Mouse (Mus musculus): ENCODE measurements around the gene Mterf2.

Mterf2 gene

DNA sequence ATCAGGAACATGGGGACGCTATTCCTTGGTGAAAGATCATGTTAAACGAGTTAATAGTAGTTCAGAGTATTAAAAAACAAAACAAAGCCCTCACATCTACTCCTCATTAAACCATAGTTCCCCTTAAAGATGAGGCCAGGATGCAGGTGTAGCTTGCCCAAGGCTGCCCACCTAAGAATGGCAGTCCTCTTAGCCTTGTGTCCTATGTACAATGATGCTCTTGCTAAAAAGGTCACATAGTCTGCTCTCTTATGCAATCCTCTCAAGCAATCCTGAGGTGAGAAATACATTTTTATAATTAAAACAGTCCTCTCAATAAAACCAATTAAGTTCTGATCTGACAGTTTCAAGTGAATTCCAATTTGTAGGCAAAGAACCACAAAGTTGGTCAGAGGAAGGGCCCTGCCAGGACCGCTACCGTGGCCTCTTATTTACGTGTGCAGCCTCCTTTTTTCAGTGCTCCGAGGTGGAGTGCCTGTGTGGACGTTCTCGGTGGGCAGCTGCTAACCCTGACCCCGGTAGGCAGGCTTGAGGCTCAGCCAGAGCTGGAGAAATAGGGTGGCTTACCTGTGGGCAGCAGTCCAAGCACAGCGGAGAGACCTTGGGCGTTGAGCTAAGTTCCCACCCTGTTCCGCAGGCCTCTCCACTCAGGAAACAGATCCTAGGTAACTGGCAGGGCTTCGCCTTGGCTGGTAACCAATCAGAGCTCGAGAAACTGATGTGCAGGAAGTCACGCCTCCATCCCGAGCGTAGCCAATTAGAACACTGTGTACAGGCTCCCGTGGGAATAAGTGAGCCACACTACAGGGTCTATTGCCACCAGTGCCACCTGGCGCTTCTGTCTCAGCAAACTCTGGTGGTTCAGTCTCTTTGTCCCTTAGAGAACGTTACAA is at the start of gene Mterf2:
Mterf2 (minus strand) TSS at position 633 of the 893 bp plus-strand sequence.
- peak; percentile 86 for DNase-seq

DNA sequence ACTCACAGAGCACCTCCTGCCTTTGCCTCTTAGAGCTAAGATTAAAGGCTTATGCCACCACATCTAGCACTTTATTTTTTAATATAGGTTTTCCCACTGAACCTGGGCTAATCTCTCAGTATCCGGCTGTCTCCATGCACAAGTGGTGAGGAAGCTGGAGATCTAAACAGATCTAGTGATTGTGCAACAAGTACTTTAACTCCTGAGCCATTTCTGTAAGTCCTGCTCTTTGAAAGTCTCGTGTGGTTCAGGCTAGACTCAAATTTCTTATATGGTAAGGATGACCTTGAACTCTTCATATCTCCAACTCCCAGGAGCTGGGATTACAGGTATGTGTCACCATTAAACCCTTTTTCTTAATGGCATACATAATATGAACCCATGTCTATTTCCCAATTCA is 48.8 kb upstream of the Mterf2 start:
- no peak for DNase-seq

DNA sequence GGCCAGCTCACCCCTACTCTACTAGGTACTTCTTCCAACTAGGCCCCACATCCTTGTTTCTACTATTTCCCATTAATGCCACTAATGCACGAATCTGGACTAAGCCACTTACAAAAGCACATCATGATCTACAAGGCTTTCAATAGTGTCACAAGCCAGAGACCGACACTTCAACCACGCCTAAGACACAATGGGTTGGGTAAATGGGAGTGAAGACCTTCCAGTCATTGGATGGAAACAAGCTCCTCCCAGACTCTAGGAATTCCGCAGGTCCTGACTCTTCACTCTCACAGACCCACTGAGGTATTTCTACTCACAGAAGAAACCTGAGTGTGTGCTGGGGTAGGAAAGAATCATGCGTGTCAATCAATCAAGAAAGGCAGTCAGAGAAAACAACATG is 37.5 kb upstream of the Mterf2 start:
- no peak for DNase-seq

DNA sequence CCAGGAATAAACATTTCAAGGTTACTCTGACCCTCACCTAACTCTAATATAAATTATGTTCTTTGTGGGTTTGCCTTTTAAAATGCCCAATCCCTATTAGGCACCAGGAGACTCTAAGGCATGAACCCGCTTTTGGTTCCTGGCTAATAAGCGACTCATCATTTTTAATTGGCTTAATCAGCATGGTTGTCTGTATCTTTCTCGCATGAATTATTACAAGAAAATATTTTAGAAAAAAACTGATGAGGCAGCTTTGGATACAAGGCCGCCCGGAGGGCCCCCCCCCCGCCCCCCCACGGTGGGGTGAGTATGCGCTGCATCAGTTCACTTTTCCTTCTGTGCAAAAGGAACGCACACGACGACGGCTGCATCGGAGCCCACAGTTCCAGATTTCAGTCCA is 37.0 kb upstream of the Mterf2 start:
- DNase-seq = no peak

DNA sequence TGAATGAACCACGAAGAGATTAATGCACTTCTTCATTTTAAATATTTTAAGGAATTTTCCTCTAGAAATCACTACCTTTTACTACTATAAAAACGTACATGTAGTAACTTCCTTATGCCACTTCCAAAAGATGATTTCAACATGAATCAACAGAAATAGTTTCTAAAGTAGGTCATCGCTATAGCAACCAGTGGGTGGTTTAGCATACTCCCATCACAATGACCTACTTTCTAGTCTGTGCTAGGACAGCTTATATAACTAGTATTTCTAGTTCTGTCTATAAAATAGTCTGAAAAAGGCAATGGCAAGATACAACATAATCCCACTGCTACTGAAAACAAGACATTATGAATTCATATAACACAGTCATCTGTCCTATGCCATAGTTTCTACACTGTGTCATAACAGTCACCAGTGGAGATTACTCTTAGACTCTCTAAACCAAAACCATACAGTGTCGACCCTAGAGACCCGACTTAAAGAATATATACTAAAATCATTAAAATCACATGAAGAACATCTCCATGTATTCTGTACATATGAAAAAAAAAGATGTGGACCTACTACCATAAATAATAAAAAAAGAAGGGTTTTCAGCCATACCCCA is 34.0 kb upstream of the Mterf2 start:
- DNase-seq = no peak

DNA sequence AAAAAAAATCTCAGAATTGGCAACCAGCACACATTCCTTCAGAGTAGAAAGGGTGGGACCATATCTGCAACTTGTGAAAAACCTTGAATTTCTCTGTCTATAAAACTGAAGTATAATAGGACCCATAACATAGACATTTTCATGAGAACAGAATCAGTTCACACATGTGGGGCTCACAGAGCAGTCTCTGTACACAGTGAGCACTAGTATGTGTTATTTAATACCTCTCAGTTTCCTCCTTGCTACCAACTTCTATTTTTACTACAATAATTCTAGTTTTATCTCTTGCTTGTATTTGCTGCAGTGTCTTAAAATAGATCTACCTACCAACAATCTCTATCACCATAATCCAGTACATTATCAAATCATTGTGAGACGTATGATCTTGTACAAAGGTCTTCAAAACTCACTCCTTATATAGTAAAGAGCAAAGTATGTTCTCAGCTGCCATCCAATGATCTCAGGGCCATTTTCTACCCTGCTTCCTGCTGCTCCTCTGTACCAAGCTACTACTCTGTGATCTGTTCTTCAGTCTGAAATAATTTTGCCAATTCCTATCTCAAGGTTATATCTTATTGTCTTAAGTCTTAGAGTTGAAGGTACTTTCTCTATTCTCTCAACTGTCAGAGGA is 32.3 kb upstream of the Mterf2 start:
- no peak for DNase-seq

DNA sequence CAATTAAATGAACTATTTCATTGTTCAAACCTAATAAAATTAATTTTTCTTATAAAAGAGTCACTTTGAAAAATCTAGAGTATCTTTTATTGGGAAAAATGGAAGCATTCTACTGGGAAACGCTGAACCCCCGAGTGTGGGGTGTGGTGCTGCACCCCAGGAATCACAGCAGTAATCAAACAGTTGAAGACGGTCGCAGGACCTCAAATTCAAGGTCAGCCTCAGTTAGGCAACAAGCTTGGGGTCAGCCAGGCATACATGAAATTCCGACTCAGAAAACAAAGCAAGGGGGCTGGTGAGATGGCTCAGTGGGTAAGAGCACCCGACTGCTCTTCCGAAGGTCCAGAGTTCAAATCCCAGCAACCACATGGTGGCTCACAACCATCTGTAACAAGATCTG is 29.6 kb upstream of the Mterf2 start:
- no peak for DNase-seq

DNA sequence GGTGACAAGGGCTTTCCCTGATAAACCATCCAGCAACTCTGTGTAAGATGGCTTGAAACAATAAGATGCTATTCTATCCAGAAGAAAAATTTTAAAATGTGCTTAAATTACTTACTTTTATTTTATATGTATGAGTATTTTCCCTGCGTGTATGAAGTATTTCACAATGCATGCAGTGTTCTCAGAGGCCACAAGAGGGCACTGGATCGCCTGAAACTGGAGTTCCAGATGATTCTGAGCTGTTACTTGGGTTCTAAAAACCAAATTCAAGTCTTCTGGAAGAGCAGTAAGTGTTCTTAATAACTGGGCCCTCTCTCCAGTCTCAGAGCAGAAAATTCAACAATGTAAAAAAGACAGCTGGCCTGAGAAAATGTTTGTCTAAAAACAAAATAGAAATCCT is 26.4 kb upstream of the Mterf2 start:
- peak; percentile 85 for DNase-seq

DNA sequence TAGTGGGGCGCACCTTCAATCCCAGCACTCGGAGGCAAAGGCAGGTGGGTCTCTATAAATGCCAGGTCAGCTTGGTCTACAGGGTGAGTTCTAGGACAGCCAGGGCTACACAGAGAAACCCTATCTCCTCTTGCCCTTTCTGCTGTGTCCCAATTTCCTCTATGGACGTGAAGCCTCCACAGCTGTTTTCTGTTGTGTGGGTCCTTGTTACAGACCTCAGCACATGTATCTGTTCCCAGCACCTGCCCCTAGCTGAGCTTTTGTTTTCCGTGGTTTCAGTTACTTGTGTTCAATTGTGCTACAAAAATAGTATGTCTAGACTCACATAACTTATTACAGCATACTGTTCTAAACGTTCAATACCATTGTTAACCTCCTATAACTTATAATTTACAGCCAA is 21.4 kb upstream of the Mterf2 start:
- no peak for DNase-seq

DNA sequence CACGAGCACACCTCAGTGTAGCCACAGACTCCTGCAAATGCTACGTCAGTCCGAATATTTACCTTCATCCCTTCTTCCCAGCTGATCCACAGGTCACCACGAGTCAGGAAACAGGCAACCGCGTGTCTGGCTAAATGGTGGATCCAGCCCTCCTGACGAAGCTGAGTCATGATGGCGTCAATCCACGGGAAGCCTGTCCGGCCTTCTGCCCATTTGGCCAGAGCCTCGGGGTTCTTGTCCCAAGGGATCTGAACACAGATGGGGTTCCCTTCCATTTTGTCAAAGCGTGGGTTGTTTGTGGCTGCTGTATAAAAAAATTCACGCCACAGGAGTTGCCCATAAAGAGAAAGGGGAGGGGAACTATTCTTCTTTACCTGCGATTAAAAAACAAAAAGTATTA is 18.5 kb upstream of the Mterf2 start:
- no peak for DNase-seq

DNA sequence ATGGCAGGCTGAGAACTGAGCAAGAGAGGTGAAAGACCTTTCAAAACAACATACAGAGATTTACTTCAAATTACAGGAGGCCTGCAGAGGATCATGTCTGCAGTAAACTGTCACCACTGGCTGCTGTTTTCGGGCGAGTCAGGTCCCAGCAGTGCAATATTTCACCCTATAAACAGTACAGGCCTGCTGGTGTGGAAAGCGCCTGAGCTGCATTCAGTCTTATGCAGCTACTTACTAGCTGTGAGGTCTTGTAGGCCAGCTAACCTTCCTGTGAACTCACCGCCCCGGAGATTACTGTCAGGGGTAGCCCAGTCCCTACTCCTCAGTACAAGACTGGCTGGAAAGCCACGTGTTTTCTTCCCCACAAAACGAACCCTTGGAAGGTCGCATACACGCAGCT is 13.6 kb upstream of the Mterf2 start:
- DNase-seq = no peak

DNA sequence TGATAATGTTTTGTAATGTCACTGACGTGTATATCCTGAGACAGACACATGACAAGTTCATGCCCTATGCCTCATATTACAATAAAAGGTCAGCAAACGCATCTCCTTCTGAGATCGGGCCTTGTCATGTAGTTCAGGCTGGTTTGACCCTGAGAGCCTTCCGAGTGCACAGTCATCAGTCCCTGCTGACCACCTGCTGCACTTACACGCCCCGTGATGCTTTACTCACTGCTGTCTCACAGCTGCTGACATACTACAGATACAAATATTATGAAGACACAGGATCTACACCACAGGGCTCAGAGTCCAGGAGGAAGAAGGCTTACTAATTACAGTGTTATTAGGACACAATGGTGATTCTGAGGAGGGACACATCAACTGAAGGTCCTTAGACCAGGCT is 8.7 kb upstream of the Mterf2 start:
- no peak for DNase-seq

DNA sequence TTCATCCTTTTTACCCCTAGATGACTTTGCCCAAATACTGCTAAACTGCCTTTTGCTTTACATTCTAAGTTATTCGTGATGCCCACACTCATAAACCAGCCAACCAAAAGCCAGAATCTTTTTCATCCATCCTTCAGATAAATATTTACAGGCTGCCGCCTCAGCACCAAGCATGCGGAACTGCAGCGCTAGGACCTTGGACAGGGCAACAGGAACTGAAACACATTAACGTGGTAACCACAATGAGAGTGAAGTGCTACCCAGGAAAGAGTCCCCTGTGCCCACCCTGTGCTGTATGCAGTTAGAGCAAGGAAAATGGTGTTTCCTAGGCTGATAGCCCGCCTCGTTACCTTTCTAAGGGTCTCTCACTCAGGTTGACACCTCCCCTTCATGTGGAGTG is 626 bp upstream of the Mterf2 start:
- peak; percentile 48 for DNase-seq

DNA sequence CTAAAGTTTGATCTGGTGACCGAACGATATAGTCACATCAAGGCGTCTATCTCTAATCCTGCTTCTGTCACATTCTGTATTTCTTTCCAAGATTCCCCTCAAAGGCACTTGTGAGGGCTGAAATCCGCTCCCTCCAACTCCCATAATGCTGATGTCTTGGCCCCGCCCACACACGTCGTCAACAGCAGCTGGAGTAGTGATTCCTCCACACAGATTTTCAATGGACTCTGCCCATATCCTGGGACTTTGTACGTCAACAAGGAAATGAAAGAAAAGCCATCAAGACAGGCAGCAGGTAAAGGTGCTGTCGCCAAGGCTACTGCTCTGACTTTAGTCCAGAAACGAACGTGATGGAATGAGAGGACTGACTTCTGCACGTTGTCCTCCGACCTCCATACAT is 2.6 kb downstream of the Mterf2 start:
- DNase-seq = no peak

DNA sequence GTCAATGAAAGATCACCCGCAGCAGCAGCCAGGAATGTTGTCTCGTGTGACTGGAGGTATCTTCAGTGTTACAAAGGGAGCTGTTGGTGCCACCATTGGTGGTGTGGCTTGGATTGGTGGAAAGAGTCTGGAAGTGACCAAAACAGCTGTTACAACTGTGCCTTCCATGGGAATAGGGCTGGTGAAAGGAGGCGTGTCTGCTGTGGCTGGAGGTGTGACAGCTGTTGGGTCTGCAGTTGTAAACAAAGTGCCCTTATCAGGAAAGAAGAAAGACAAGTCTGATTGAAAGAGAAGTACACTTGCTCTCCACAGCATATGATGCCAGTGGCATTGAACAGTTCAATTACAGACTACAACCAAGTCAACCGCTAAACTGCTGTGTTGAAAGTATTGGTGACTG is 13.4 kb downstream of the Mterf2 start:
- no peak for DNase-seq

DNA sequence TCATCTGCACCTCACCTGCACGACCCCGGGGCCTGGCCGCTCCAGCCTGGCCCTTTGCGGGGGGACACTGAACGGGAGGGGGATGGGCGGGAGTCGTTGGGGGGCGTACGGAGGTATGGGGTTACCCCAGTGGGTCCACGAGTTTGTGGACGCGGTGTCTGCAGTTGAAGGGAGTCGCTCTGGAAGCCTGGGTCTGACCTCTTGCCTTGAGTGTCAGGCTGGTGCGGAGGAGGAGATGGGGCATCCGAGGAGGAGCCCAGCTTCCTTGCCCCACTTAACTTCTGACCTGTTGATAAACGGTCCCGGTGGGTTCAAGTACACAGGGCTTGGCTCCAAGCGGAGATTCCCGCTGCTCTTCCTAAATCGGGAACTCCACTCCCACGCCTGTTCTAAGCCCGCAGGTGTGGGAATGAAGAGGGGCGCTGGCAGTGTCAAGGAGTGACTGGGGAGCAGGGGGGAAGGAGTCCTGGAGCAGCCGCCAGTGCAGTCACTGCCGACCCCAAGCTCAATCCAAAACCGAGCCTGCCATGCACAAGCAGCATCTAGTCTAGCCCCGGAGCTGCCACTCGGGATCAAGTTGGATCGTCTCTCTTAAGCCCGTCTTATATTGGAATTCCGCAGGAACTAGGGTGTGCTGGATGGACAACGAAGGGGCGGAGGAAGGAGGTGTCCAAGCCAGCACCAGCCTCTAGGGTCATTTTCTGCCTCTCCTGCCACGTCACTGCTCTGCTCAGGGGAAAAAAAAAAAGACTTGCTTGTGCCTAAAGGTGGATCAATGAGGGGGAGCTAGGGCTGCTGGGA is 24.5 kb downstream of the Mterf2 start:
- DNase-seq = peak; percentile 46

DNA sequence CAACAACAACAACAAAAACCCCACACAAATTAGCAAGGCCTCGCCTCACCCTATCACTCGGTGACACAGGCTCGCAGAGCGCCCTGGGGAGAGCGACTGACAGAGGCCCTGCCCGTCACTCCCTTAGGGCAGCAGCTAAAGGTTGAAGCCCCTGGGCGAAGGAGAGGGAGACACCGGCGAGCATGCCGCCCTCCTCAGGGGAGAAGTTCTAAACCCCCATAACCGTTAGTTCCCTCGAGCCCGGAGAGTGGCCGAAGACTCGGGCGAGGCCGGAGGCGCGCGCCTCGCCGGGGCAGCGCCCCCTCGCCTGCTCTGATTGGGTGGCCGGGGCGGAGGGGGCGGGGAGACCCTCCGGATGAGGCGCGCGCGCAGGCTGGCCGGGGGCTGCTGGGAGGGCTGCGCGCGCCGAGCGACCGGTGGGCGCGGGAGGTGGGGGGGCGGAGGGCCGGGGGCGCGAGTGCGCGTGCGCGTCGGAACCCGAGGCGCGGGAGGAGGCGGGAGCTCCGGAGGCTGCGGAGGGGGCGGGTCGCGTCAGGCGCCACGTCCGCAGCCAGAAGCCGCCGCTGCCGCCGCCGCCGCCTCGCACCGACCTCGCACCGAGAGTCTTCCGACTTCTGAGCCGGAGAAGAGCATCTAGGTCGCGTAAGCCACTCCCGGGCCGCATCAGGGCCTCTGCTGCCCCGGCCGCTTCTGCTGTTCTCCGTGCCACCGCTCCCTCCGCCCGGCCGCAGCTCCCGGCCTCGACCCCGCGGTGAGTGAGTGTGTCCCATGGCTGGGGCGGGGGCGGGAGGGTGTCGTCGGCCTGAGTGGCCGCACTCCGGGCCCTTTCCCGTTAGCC is 25.4 kb downstream of the Mterf2 start, which contains the start of the genes Fhl4 and Tmem263:
Fhl4 (minus strand) TSS at position 249 of the 838 bp plus-strand sequence.
Tmem263 (plus strand) TSS at position 381 of the 838 bp plus-strand sequence.
- peak; percentile 96 for DNase-seq

DNA sequence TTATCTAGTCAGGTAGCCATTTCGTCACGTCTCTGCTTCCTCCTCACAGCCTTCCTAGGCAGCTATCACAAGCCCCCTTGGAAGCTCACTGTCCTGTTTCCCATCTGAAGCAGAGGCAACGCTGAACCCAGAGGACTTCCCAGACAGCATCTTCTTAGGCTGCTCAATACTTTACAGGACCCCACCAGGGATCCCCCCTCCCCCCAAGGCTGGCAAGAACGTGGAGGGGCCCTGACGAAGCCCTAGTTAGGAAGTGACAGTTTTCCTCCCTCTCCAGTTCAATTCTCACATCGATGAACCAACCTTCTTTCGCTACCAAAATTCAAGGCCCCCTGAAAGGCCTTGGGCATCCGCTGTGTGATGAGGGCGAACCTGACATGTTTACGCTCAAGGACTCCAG is 26.0 kb downstream of the Mterf2 start:
- peak; percentile 61 for DNase-seq

DNA sequence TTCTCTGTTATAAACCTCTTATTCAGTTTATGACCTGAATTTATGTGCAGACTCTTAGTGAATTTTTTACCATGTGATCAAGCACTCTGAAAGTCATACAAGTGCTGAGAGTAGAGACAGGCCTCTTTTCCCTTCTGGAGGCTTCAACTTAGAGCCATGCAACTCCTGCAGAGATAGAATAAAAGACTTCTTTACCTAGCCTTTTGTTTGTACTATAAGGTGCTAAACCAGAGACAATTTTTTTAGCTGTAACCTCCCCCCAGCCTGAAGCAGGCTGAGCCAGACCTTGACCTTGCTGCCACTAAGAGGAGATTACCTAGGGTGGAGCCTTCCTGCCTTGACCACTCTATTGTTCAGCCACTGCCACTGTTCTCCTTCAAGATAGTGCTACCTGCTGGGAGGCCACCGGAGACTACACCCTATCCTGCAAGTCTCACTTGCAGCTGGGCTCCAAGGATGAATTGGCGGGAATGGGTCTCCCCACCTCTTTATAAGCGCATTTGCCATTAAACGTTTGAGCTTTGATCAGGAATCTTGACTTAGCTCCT is 56.1 kb downstream of the Mterf2 start:
- no peak for DNase-seq

All from thymus, postnatal 4 days (tissue).